Mouse (Mus musculus) layer of hippocampus, postnatal 36 days (tissue): ENCODE results near the gene Mum1l1. TPM values are rescaled to one million over a fixed set of nuclear protein-coding genes. Genes with fewer than 3 reads are reported as not detected.
"Not testable (repeated sequence)": the region's sequence is repeated elsewhere in the genome, so short reads cannot be mapped to it uniquely, and the experiment has no call there.

Experiments used
- DNase-seq, 2 experiments: peaks; one replicate each; pipeline ENCODE4 v3.0.0; 2022
- total RNA-seq, 2 experiments: library from RNA; stranded (reverse); gene quantifications; 2 replicates each; pipeline ENCODE4 v1.2.3; 2021

The Mum1l1 gene
- total RNA-seq, result 1 to 10 TPM; 4.0 TPM

- DNase-seq, result peak; percentile 16 to 25
These were observed at the start of gene Mum1l1 for GRCm38 (mm10) chrX:139209829-139210225. TSS of gene Mum1l1 (plus strand) at chrX:139210042.

- no peak for DNase-seq
These were observed 30.9 kb upstream of the Mum1l1 start, which contains the start of gene 4933428M09Rik for GRCm38 (mm10) chrX:139178928-139179327. TSS of gene 4933428M09Rik (plus strand) at chrX:139179228.

DNA sequence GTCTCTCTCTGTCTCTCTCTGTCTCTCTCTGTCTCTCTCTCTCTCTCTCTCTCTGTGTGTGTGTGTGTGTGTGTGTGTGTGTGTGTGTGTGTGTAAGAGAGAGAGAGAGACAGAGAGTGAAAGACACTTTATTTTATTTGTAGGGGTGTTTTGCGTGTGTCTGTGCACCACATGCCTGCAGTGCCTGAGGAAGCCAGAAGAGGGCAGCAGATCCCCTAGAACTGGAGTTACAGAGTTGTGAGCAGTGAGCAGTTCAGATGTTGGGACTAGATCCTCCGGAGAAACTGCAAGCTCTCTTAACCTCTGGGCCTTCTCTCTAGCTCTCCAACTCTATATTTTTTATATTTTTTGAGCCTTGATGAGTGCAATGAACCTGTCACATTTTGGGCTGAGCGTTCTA is 18.3 kb upstream of the Mum1l1 start:
- DNase-seq, result not testable (repeated sequence)

- DNase-seq, result no peak
These were observed 15.1 kb upstream of the Mum1l1 start for GRCm38 (mm10) chrX:139194572-139195279.

GRCm38 (mm10) chrX:139209191-139209828 is 532 bp upstream of the Mum1l1 start:
- DNase-seq, result not testable (repeated sequence)

DNA sequence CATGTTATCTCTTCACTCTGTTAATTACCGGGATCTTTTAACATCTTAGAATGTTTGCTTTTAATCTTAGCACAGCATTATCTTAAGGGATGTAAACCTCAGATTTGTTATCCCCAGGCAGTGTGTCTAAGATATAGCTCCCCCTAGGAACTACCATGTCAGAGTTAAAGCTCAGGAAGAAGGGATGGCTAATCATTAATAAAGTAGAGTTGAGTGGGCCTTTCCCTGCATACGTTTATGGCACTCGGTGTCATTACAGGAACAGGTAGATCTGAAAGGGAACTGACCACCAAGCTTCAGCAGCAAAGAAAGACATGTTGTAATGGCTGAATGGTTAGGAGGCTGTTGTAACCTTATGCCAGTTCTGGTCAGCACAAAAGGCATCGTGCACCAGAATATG is 4.9 kb downstream of the Mum1l1 start:
- no peak for DNase-seq

- DNase-seq, result no peak
These were observed 6.6 kb downstream of the Mum1l1 start for GRCm38 (mm10) chrX:139216409-139216808.

DNA sequence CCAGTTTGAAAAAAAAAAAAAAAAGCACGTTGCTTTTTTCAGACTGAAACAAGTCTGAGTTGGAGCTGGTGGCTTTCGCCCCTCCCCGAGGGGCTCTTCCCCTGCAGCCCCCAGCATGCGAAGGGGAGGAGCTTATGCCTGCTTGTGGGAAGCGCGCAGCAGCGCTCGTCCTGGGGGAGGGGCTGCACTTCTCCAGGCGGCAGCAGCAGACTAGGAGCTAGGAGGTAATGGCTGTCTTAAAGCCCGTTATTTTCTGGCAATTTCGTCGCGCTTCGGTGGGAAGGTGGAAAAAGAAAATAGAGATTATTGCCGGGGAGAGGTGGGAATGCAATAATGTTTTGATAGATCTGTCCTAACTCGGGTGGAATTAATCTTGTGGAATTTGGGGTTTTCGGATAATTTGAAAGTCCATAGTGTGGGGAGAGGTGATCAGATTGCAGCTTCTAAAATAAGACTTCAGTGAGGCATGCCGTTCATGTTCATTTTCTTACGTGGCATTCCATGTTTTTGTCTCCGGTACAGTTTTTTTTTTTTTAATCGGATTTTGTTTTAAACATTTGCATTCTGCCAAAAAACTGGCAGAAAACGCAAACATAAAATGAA is 7.2 kb downstream of the Mum1l1 start:
- DNase-seq, result peak; percentile 25 to 31

DNA sequence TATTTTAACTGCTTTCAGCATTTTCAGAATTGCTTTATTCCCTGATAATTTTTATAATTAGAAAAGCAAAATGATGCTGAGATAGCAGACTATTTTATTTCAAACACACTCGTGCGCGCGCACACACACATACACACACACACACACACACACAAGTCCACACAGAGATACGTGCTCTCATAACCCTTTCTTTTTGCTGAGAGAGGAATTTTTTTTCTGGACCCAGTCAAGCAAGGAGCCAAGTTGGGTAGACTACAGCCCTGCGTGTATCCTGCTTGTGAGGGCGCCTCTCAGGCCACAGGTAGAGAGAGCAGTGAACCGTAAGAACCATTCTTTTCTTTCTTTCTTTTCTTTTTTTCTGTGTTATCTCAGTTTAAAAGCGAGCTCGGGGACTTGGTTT is 7.9 kb downstream of the Mum1l1 start:
- DNase-seq, result no peak

- peak in 1 of 2 experiments; percentile 17 for DNase-seq
These were observed 9.2 kb downstream of the Mum1l1 start for GRCm38 (mm10) chrX:139219017-139219416.

GRCm38 (mm10) chrX:139220830-139221229 is 11.0 kb downstream of the Mum1l1 start:
- no peak for DNase-seq

DNA sequence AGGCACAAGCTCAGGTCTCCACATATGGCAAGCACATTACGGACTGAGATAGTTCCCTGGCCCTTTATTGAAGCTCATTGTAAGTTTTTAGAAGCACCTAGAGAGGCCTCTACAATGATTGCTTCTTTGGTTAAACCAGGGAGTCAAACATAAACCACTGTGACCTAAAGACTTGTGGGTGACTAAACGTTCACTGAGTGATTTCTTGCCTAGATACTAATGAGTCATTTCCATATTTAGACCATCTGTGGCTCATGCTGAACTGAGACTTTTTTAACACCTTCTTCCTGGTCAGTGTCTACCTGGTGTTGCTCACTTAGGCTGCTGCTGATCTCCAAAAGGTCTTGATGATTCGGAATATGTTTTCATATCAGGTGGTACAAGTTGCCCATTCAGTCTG is 12.1 kb downstream of the Mum1l1 start:
- no peak for DNase-seq

GRCm38 (mm10) chrX:139231143-139231542 is 21.3 kb downstream of the Mum1l1 start:
- DNase-seq, result peak; percentile 11 to 32

DNA sequence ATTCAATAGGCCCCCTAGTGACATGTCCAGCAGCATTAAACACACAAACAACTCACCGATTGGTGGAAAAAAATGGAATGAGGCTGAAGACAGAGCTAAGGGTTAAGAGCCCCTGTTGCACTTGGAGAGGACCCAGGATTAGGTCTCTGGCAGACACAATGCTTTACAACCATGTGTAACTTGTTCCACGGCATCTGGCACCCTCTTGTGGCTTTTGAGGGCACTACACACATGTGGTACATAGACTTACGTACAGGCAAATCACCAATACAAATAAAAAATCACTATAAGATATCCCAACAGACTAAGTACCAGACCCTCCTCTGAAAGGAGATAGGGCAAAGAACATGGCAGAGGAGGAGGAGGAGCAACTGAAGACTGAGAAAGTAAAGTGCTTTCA is 37.5 kb downstream of the Mum1l1 start:
- no peak for DNase-seq

DNA sequence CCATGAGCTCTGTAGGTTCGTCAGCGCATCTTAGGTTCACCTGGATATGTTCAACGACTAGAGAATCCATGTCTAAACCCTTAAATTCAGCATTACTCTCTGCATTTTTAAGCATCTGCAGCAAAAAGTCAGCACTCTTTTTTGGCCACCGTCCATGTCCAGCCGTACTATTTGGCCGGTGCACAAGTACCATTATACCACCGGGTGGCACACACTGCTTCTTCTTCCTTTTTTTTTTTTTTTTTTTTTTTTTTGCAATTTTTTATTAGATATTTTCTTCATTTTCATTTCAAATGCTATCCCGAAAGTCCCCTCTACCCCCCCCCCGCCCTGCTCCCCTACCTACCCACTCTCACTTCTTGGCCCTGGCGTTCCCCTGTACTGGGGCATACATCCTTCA is 47.2 kb downstream of the Mum1l1 start:
- no peak for DNase-seq

DNA sequence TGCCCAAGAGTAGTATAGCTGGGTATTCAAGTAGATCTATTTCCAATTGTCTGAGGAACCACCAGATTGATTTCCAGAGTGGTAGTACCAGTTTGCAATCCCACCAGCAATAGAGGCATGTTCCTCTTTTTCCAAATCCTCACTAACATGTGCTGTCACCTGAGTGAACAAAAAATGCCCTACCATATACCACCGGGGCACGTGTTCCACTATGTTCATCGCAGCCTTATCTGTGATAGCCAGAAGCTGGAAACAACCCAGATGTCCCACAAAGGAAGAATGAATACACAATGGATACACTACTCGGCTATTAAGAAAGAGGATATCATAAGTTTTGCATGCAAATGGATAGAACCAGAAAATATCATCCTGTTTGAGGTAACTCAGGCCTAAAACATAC is 72.1 kb downstream of the Mum1l1 start:
- no peak for DNase-seq

Other genes with a start within 250 kb of the Mum1l1 start
- not detected for gene Serpina7, start 124.8 kb upstream of the Mum1l1 start, total RNA-seq
- gene 4930513O06Rik, start 123.8 kb upstream of the Mum1l1 start, total RNA-seq, result not detected
- not detected for gene 4933428M09Rik, start 30.8 kb upstream of the Mum1l1 start, total RNA-seq
- gene Trap1a, start 123.6 kb downstream of the Mum1l1 start, total RNA-seq, result not detected